Mouse (Mus musculus) liver, adult 2 months (tissue): ENCODE data around the gene Ptgfr. TPM values are rescaled to one million over a fixed set of nuclear protein-coding genes. Genes with fewer than 3 reads are reported as not detected.

Experiments used
- DNase-seq: peaks from one replicate; pipeline ENCODE4 v3.0.0-alpha.2; 2011; ENCODE audit warnings: low read depth, low spot score; ENCODE audit errors: extremely low read depth
- H3K27ac ChIP-seq: fragments of 200-500 bp; replicated peaks from 2 replicates; pipeline ENCODE4 v1.5.1; 2012; ENCODE audit warnings: low read depth, mild to moderate bottlenecking, control low read depth, inconsistent platforms, low read length; ENCODE audit not compliant: insufficient read depth
- H3K27me3 ChIP-seq: fragments of 200-500 bp; 2 replicates; pipeline ENCODE4 v1.6.1; 2012; ENCODE audit warnings: mild to moderate bottlenecking, moderate library complexity, low read length, inconsistent platforms; ENCODE audit not compliant: control insufficient read depth, insufficient read depth
- H3K36me3 ChIP-seq: fragments of 200-500 bp; 2 replicates; pipeline ENCODE4 v1.6.1; 2012; ENCODE audit warnings: low read length, inconsistent platforms; ENCODE audit not compliant: control insufficient read depth, insufficient read depth
- H3K4me1 ChIP-seq: fragments of 200-500 bp; 2 replicates; pipeline ENCODE4 v1.6.1; 2011; ENCODE audit warnings: low read length; ENCODE audit not compliant: control insufficient read depth, insufficient read depth
- H3K4me3 ChIP-seq: fragments of 200-500 bp; 2 replicates; pipeline ENCODE4 v1.5.1; 2011; ENCODE audit warnings: low read depth, mild to moderate bottlenecking, control low read depth, low read length, moderate library complexity; ENCODE audit not compliant: insufficient read depth
- H3K79me2 ChIP-seq: fragments of 200-500 bp; 2 replicates; pipeline ENCODE4 v1.6.1; 2012; ENCODE audit warnings: inconsistent platforms, mild to moderate bottlenecking, low read length, moderate library complexity; ENCODE audit not compliant: control insufficient read depth, insufficient read depth
- H3K9ac ChIP-seq: fragments of 200-500 bp; 2 replicates; pipeline ENCODE4 v1.6.1; 2012; ENCODE audit warnings: low read depth, mild to moderate bottlenecking, control low read depth, inconsistent platforms, low read length
- CTCF ChIP-seq: fragments of 200-500 bp; IDR thresholded peaks from 2 replicates; pipeline ENCODE4 v1.5.1; 2011; ENCODE audit warnings: low read depth, low read length, control low read depth
- POLR2A ChIP-seq: fragments of 200-500 bp; IDR thresholded peaks from 2 replicates; pipeline ENCODE4 v1.6.1; 2011; ENCODE audit warnings: low read length, control low read depth; ENCODE audit not compliant: insufficient read depth; ENCODE audit errors: extremely low read depth
- WGBS: fragments of 180-500 bp; shearing (Covaris S2); methylation state at CpG from one replicate; pipeline ENCODE4 v1.1.7; 2018; 5-methylcytosine and 5-hydroxymethylcytosine counted together
- polyA plus RNA-seq: library from polyadenylated mRNA; depleted of rRNA; stranded (reverse); fragments of >200 nt; gene quantifications from 2 replicates; pipeline ENCODE4 v1.2.3, GENCODE M21; 2012
- total RNA-seq: library from RNA; depleted of rRNA; stranded (reverse); fragments of >200 nt; gene quantifications from 2 replicates; pipeline ENCODE4 v1.2.3, GENCODE M21; 2014

The Ptgfr gene
- total and polyA plus RNA-seq, 2 experiments: 0.18 TPM; not detected in 1

DNA sequence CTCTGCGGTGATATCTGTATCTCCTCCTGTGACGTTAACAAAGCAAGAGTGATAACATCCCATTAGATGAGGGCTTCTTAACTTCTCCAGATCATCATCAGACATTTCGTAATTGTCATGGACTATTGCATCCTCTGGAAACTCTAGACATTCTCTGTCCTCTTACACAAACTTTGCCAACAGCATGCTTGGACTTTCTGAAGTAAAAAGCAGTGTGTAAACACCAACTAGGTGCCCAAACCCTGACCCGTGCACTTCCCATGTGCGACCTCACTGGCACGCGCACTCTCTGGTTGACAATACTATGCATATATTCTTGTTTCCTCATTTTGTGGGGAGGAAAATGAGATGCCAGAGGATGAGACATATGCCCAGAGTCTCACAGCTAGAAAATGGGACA is 8.9 kb upstream of the Ptgfr start:
- no peak overlapping the region for H3K27ac ChIP-seq
- no peaks in the 10 kb centered on the region for H3K27me3 ChIP-seq
- no peaks in the 10 kb centered on the region for H3K36me3 ChIP-seq
- no peak for TF ChIP-seq CTCF
- no peak overlapping the region for H3K4me3 ChIP-seq
- peak; percentile 99 for DNase-seq
- no peak overlapping the region for H3K9ac ChIP-seq
- peaks cover 8% of the 10 kb centered on the region for H3K4me1 ChIP-seq
- no peaks in the 10 kb centered on the region for H3K79me2 ChIP-seq
- WGBS: 20% methylated on average over 7 of the region's 7 CpGs

DNA sequence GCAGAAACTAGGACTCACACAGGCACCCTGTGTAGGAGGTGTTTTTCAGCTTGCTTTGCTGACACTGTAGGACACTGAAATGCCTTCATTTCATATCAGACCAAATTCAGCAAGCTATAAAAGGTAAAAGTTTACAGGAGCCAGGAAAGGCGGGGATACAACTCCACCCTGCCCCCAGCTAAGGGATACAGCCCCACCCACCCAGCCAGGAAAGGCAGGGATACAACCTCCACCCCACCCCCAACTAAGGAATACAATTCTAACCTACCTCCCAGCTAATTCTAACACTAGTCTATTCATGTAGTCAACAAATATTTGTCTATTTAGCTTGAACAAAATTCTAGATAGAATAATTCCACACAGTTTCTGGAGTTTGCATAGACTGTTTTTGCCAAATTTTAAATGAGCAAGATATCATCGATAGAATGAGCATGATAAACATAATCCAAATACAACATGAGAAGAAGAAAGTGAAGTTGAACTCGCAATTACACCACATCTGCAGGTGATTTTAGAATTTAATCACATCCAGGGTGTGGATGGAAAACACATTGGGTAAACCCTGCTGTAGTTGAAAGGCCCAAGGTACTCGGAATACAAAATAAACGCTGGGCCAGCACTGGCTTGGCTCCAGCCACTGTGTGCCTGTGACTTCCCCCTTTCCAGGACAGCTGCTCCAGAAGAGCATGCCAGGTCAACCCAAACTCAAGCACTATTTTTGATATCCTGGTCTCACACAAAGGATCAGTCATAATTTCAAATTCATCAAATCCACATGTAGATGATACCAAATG is 7.1 kb upstream of the Ptgfr start:
- Histone ChIP-seq H3K4me3 (no peak overlapping the region), H3K9ac (no peak overlapping the region), H3K4me1 (peaks cover 11% of the 10 kb centered on the region), H3K27me3 (no peaks in the 10 kb centered on the region), H3K27ac (no peak overlapping the region), H3K79me2 (no peaks in the 10 kb centered on the region), H3K36me3 (no peaks in the 10 kb centered on the region)
- TF ChIP-seq POLR2A (no peak), CTCF (no peak)
- peak; percentile 83 for DNase-seq
- WGBS: 33% methylated on average over 5 of the region's 5 CpGs

DNA sequence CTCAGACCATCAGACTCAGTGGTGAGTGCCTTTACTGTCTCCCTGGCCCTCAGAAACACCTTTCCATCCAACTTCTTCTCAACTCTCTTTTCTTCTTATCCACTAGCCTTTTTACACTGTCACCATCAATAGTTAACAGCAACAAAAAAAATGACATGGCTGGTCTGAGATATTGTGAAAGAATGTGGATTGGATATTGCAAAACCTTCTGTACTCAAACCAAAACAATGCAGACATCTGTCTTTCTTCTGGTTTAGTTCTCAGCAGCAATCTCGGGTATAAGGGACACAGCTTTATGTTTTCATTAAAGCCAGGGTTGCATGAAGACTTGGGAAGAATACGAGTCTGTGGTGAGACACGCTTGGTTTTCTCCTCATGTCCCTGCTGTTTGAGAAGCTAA is 3.3 kb upstream of the Ptgfr start:
- Histone ChIP-seq H3K36me3 (no peaks in the 10 kb centered on the region), H3K27me3 (peaks cover 2% of the 10 kb centered on the region; the same call in 1 of the 2 replicates), H3K27ac (no peak overlapping the region), H3K4me1 (peaks cover 10% of the 10 kb centered on the region; the same call in 1 of the 2 replicates), H3K79me2 (no peaks in the 10 kb centered on the region), H3K4me3 (no peak overlapping the region), H3K9ac (no peak overlapping the region)
- WGBS: 65% methylated on average over 3 of the region's 3 CpGs
- DNase-seq: peak; percentile 78
- TF ChIP-seq POLR2A (no peak), CTCF (no peak)

DNA sequence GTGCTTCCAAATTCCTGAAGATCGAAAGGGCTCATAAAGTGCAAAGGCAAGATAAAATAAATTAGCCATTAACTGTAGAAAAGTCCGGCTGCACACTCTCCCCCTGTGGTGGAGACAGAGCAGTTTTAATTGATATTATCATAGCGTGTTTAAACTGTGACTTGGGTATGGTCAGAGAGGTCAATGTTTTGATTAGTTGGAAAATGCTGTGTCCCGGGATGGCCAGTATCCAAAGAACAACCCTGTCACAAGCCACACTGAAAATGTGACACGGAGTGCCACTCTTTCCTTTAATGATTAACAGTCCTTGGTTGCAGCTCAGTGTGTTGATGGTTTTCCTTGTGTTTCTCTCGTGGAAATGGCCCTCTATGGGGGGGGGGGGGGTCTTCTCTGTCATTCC is 942 bp upstream of the Ptgfr start:
- peak; percentile 96 for DNase-seq
- peaks cover 6% of the 10 kb centered on the region; the same call in 1 of the 2 replicates for H3K27me3 ChIP-seq
- no peak overlapping the region for H3K27ac ChIP-seq
- peaks cover 10% of the 10 kb centered on the region; the same call in 1 of the 2 replicates for H3K4me1 ChIP-seq
- H3K79me2 ChIP-seq: no peaks in the 10 kb centered on the region
- H3K4me3 ChIP-seq: no peak overlapping the region
- TF ChIP-seq POLR2A (no peak), CTCF (no peak)
- no peak overlapping the region for H3K9ac ChIP-seq
- H3K36me3 ChIP-seq: no peaks in the 10 kb centered on the region
- WGBS: 8% methylated on average over 6 of the region's 6 CpGs

DNA sequence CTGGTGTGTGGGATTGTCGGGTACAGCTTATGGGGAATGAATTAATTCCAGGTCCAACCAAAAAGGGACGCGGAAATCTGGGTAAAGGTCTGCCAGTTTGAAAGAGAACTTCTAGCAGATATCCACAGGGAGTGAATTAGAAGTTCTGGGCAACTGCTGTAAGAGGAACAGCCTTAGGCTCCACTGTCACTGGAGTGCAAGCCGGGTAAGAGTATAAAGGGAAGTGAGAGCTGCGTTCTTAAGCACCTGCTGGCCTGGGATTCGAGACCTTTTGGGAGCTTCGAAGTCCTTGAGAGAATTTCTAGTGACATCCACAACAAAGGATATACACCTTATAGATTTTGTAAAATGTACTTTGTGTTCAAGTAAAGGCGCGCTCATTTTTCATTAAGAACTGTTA is 319 bp upstream of the Ptgfr start:
- H3K36me3 ChIP-seq: no peaks in the 10 kb centered on the region
- H3K79me2 ChIP-seq: no peaks in the 10 kb centered on the region
- TF ChIP-seq POLR2A (no peak), CTCF (no peak)
- peaks cover 6% of the 10 kb centered on the region; the same call in 1 of the 2 replicates for H3K27me3 ChIP-seq
- 54% methylated on average over 9 of the region's 9 CpGs for WGBS
- no peak for DNase-seq
- H3K27ac ChIP-seq: no peak overlapping the region
- no peak overlapping the region for H3K4me3 ChIP-seq
- peaks cover 10% of the 10 kb centered on the region; the same call in 1 of the 2 replicates for H3K4me1 ChIP-seq
- H3K9ac ChIP-seq: no peak overlapping the region

DNA sequence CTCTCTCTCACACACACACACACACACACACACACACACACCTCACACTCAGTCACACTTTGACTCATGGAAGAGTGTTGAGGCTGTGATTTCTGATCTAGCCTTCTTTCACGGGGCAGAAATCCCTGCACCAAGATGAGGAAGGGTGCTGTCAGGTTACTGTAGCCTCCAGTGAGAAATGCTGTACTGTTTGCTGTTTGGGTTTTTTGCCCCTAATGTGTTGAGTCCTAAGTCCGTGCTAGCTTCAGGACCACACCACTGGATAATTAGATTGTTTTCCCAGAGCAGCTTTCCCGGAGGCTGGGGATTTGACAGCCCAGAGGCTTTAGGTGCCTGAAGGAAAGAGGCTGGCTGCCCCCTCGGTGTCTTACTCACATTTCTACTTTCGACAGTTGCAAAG is 979 bp downstream of the Ptgfr start:
- H3K36me3 ChIP-seq: no peaks in the 10 kb centered on the region
- peaks cover 10% of the 10 kb centered on the region; the same call in 1 of the 2 replicates for H3K4me1 ChIP-seq
- no peak overlapping the region for H3K9ac ChIP-seq
- no peaks in the 10 kb centered on the region for H3K79me2 ChIP-seq
- no peak overlapping the region for H3K4me3 ChIP-seq
- TF ChIP-seq CTCF (no peak), POLR2A (no peak)
- peaks cover 6% of the 10 kb centered on the region; the same call in 1 of the 2 replicates for H3K27me3 ChIP-seq
- no peak overlapping the region for H3K27ac ChIP-seq
- DNase-seq: no peak
- 12% methylated on average over 5 of the region's 5 CpGs for whole genome bisulfite sequencing
